Mouse (Mus musculus): Measurements from ENCODE around the gene Gtf3c2.

DNA sequence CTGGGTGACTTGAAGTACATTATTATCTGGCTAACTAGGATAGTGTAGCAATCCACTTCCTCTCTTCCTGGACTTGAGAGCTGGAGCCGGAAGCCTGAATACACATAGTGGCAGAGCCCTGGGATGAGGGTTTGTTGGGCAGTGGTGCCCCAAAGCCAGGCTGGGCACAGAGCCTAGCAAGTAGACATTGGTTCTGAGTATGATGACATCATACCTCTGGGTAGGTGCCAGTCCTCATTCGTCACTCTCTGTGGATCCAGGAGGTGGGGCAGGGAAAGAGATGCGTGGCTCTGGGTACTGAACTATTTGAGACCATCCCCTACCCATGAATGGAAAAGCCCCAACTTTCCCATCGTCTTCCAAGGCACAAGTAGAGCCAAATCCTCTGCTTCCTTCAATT, 30.2 kb downstream of the Gtf3c2 start:
- no peak for TF ChIP-seq CTCF (IDR thresholded peaks at IDR 0.05; ENCODE audit: low read depth, low read length)
- no peak for TF ChIP-seq GATA1 (IDR thresholded peaks at IDR 0.05; ENCODE audit: borderline replicate concordance, low read length)
- no peak for TF ChIP-seq GATA2 (IDR thresholded peaks at IDR 0.05; ENCODE audit: borderline replicate concordance, low read depth, low read length)
- TF ChIP-seq TAL1 (conservative IDR thresholded peaks at IDR 0.05; ENCODE audit: low read depth, low read length), result no peak
- no peak for TF ChIP-seq POLR2AphosphoS5 (IDR thresholded peaks at IDR 0.05; ENCODE audit: insufficient replicate concordance, low read depth, low read length)
